In genomic region chr16:62786621-62787331, GRCm38 (mm10) we compare ENCODE assay signal across 8 mouse cellular contexts. TPM values are rescaled to one million over a fixed set of nuclear protein-coding genes. Genes with fewer than 3 reads are reported as not detected.
DNase-seq lines count a peak whose midpoint lies in the region; ATAC-seq and TF ChIP-seq lines count a peak whose summit lies in the region.

TSS of gene Nsun3 (minus strand) at chr16:62786818.

- peak; percentile 98 for ATAC-seq in forebrain, postnatal 0 days
- peak; percentile 98 for ATAC-seq in lung, embryonic 15.5 days (ENCODE audit: borderline replicate concordance, extremely low read depth, low FRiP score, low TSS enrichment)

- peaks cover 15% of the 10 kb centered on the region for H3K79me2 ChIP-seq in MEL (ENCODE audit: control insufficient read depth, insufficient read depth, low read length, poor library complexity)

- peak; percentile 77 to 99 for TF ChIP-seq POLR2A in MEL (IDR thresholded peaks at IDR 0.05; ENCODE audit: control insufficient read depth in 1 of 2, insufficient read depth in 1 of 2, low read depth in 1 of 2, low read length in 2 of 2, poor library complexity in 1 of 2)
- TF ChIP-seq POLR2A in cerebellum, adult 2 months (IDR thresholded peaks at IDR 0.05; ENCODE audit: borderline replicate concordance, insufficient read depth, low read length), result peak; percentile 90; the same call in 1 of the 2 replicates

- H3K27ac ChIP-seq in MEL (ENCODE audit: control insufficient read depth, low read depth, low read length), result peak within 1 kb of the TSS; percentile 96
- peak within 1 kb of the TSS; percentile 57 for H3K27ac ChIP-seq in cerebellum, adult 2 months (ENCODE audit: insufficient read depth, low read length)
- peak within 1 kb of the TSS; percentile 88 for H3K27ac ChIP-seq in forebrain, postnatal 0 days (ENCODE audit: low read depth, low read length)
- peak within 1 kb of the TSS; percentile 96 for H3K27ac ChIP-seq in lung, embryonic 15.5 days

- TF ChIP-seq CTCF in MEL (IDR thresholded peaks at IDR 0.05 in 2 of 3, conservative IDR thresholded peaks at IDR 0.05 in 1 of 3; ENCODE audit: control insufficient read depth in 1 of 3, insufficient read depth in 1 of 3, low read depth in 2 of 3, low read length in 3 of 3, poor library complexity in 1 of 3, severe bottlenecking in 1 of 3), result no peak
- TF ChIP-seq CTCF in cerebellum, adult 2 months (IDR thresholded peaks at IDR 0.05; ENCODE audit: borderline replicate concordance, insufficient read depth, low read depth, low read length), result no peak
- no peak; the same call in 1 of the 2 replicates for TF ChIP-seq CTCF in forebrain, postnatal 0 days (IDR thresholded peaks at IDR 0.05; ENCODE audit: low read depth)

- H3K36me3 ChIP-seq in MEL (ENCODE audit: control insufficient read depth in 1 of 2, insufficient read depth in 2 of 2, low read length in 2 of 2), result peaks cover 0 to 15% of the 10 kb centered on the region in 2 experiments; a peak in 2 of 4 replicates
- no peaks in the 10 kb centered on the region for H3K36me3 ChIP-seq in forebrain, postnatal 0 days (ENCODE audit: insufficient read depth)
- no peaks in the 10 kb centered on the region; the same call in 1 of the 2 replicates for H3K36me3 ChIP-seq in lung, embryonic 15.5 days

- peak within 1 kb of the TSS; percentile 96 for H3K9ac ChIP-seq in MEL (ENCODE audit: control insufficient read depth, low read depth, low read length, poor library complexity, severe bottlenecking)
- H3K9ac ChIP-seq in forebrain, postnatal 0 days, result peak within 1 kb of the TSS; percentile 76
- H3K9ac ChIP-seq in lung, embryonic 15.5 days, result peak within 1 kb of the TSS; percentile 89

- peak; percentile 98 for DNase-seq in MEL (ENCODE audit: low read depth, low spot score)
- peak; percentile 90 to 96 for DNase-seq in cerebellum, adult 2 months
- DNase-seq in forebrain, postnatal 0 days, result peak; percentile 97
- peak; percentile 94 for DNase-seq in heart, postnatal 4 days
- peak; percentile 91 to 93 for DNase-seq in layer of hippocampus, adult 8-10 months (ENCODE audit: low spot score in 2 of 2)
- peak; percentile 92 for DNase-seq in ovary, adult 18-20 months (ENCODE audit: low spot score)
- peak; percentile 99 for DNase-seq in thymus, postnatal 0 days (ENCODE audit: low spot score)

- peak within 1 kb of the TSS; percentile 66 for H3K4me2 ChIP-seq in forebrain, postnatal 0 days (ENCODE audit: low read depth)
- peak within 1 kb of the TSS; percentile 71 for H3K4me2 ChIP-seq in lung, embryonic 15.5 days

- H3K27me3 ChIP-seq in MEL (ENCODE audit: control insufficient read depth in 1 of 2, insufficient read depth in 2 of 2, low read length in 2 of 2), result no peaks in the 10 kb centered on the region
- no peaks in the 10 kb centered on the region for H3K27me3 ChIP-seq in cerebellum, adult 2 months (ENCODE audit: control insufficient read depth, insufficient read depth, low read length)
- H3K27me3 ChIP-seq in forebrain, postnatal 0 days (ENCODE audit: insufficient read depth, low read length), result no peaks in the 10 kb centered on the region
- H3K27me3 ChIP-seq in lung, embryonic 15.5 days, result no peaks in the 10 kb centered on the region

- H3K4me1 ChIP-seq in MEL (ENCODE audit: control insufficient read depth in 1 of 2, insufficient read depth in 2 of 2, low read length in 2 of 2), result peaks cover 0 to 11% of the 10 kb centered on the region in 2 experiments; a peak in 2 of 4 replicates
- H3K4me1 ChIP-seq in cerebellum, adult 2 months (ENCODE audit: control insufficient read depth, insufficient read depth, low read length), result no peaks in the 10 kb centered on the region; the same call in 1 of the 2 replicates
- peaks cover 11% of the 10 kb centered on the region; the same call in 1 of the 2 replicates for H3K4me1 ChIP-seq in forebrain, postnatal 0 days (ENCODE audit: insufficient read depth)
- peaks cover 14% of the 10 kb centered on the region; the same call in 1 of the 2 replicates for H3K4me1 ChIP-seq in lung, embryonic 15.5 days

- TF ChIP-seq RAD21 in MEL (IDR thresholded peaks at IDR 0.05; ENCODE audit: low read depth, low read length), result no peak

- WGBS in cerebellum, adult 2 months, result under 1% methylated on average over 41 of the region's 41 CpGs
- 2% methylated on average over 41 of the region's 41 CpGs for WGBS in forebrain, postnatal 0 days
- under 1% methylated on average over 41 of the region's 41 CpGs for WGBS in lung, embryonic 15.5 days

- H3K4me3 ChIP-seq in MEL (ENCODE audit: control insufficient read depth in 1 of 2, insufficient read depth in 1 of 2, low read depth in 2 of 2, low read length in 2 of 2), result peak within 1 kb of the TSS; percentile 69 to 98
- H3K4me3 ChIP-seq in cerebellum, adult 2 months (replicated peaks; ENCODE audit: insufficient read depth, low read depth, low read length), result peak within 1 kb of the TSS; percentile 58
- H3K4me3 ChIP-seq in forebrain, postnatal 0 days (ENCODE audit: low read depth, low read length), result peak within 1 kb of the TSS; percentile 87
- H3K4me3 ChIP-seq in lung, embryonic 15.5 days, result peak within 1 kb of the TSS; percentile 88

- no peaks in the 10 kb centered on the region for H3K9me3 ChIP-seq in MEL (replicated peaks; ENCODE audit: insufficient read depth, low read length)
- no peaks in the 10 kb centered on the region for H3K9me3 ChIP-seq in forebrain, postnatal 0 days (ENCODE audit: low read length)
- no peaks in the 10 kb centered on the region for H3K9me3 ChIP-seq in lung, embryonic 15.5 days

- TF ChIP-seq EP300 in MEL (IDR thresholded peaks at IDR 0.05; ENCODE audit: low read depth in 1 of 2, low read length in 2 of 2), result peak in 1 of 2 experiments; percentile 41; a peak in 1 of 4 replicates

TF ChIP-seq in MEL, 35 proteins besides CTCF, POLR2A, EP300 and RAD21:
- TF ChIP-seq TCF12 (IDR thresholded peaks at IDR 0.05; ENCODE audit: low read depth, low read length), result no peak; the same call in 1 of the 2 replicates
- TF ChIP-seq MAX (IDR thresholded peaks at IDR 0.05; ENCODE audit: low read length), result peak; percentile 97
- peak; percentile 96 for TF ChIP-seq POLR2AphosphoS2 (IDR thresholded peaks at IDR 0.05; ENCODE audit: low read length)
- 0 out of 2 replicates have a peak, but pooled peaks have one; percentile 29 for TF ChIP-seq MYB (IDR thresholded peaks at IDR 0.05; ENCODE audit: low read depth, low read length)
- TF ChIP-seq BHLHE40 (IDR thresholded peaks at IDR 0.05; ENCODE audit: borderline replicate concordance, low read depth, low read length), result no peak
- TF ChIP-seq TBP (IDR thresholded peaks at IDR 0.05; ENCODE audit: low read depth, low read length), result peak; percentile 89
- TF ChIP-seq ELF1 (IDR thresholded peaks at IDR 0.05; ENCODE audit: low read depth, low read length), result peak; percentile 98
- TF ChIP-seq SIN3A (IDR thresholded peaks at IDR 0.05; ENCODE audit: low read length), result peak; percentile 70
- TF ChIP-seq SMC3 (IDR thresholded peaks at IDR 0.05; ENCODE audit: low read depth, low read length), result no peak
- peak; percentile 71 for TF ChIP-seq MXI1 (IDR thresholded peaks at IDR 0.05; ENCODE audit: low read depth, low read length)
- TF ChIP-seq MAZ (IDR thresholded peaks at IDR 0.05; ENCODE audit: low read depth, low read length), result peak; percentile 74; the same call in 1 of the 2 replicates
- TF ChIP-seq ZMIZ1 (IDR thresholded peaks at IDR 0.05; ENCODE audit: low read depth, low read length), result peak; percentile 89
- TF ChIP-seq CHD1 (IDR thresholded peaks at IDR 0.05; ENCODE audit: low read depth, low read length), result no peak
- no peak; the same call in 1 of the 2 replicates for TF ChIP-seq KAT2A (conservative IDR thresholded peaks at IDR 0.05; ENCODE audit: low read depth, low read length)
- TF ChIP-seq CHD2 (IDR thresholded peaks at IDR 0.05; ENCODE audit: low read length), result peak; percentile 99
- TF ChIP-seq MYC (IDR thresholded peaks at IDR 0.05; ENCODE audit: low read depth, low read length), result peak; percentile 82
- TF ChIP-seq ETS1 (IDR thresholded peaks at IDR 0.05; ENCODE audit: low read depth, low read length), result no peak
- no peak for TF ChIP-seq MAFK (IDR thresholded peaks at IDR 0.05; ENCODE audit: borderline replicate concordance, low read depth, low read length)
- TF ChIP-seq RCOR1 (IDR thresholded peaks at IDR 0.05; ENCODE audit: low read depth, low read length), result no peak
- peak; percentile 88 for TF ChIP-seq HCFC1 (IDR thresholded peaks at IDR 0.05; ENCODE audit: low read depth, low read length)
- TF ChIP-seq NELFE (IDR thresholded peaks at IDR 0.05; ENCODE audit: low read depth, low read length), result peak; percentile 98

RNA-seq across cellular contexts. Expression of gene Nsun3, which starts in this region (rescaled TPM):
- 4.1 and 4.4 TPM in 2 replicates for total RNA-seq in MEL (2012; rRNA removed)
- polyA plus RNA-seq in MEL (2012; ENCODE audit: insufficient read depth in 1 of 2, insufficient read length in 2 of 2, low read depth in 1 of 2, low replicate concordance in 2 of 2, missing spikeins in 1 of 2), result 1 to 10 TPM in 1 of 2 experiments, not detected in 1; 7.4 TPM
- polyA plus RNA-seq in cerebellum, adult 2 months (2012; rRNA removed), result 10.4 and 11.2 TPM in 2 replicates
- total RNA-seq in forebrain, postnatal 0 days (2014; rRNA removed), result 12.2 and 27.4 TPM in 2 replicates
- polyA plus RNA-seq in forebrain, postnatal 0 days (2015; fragmentation: Nextera tagmentation; extraction: Ambion mirVana), result 7.3 and 10.8 TPM in 2 replicates
- 10 to 100 TPM in 1 of 2 experiments, 1 to 10 TPM in 1; 9.2 to 10.3 TPM for total RNA-seq in heart, postnatal 4 days (2021)
- 10 to 100 TPM in 2 of 4 experiments, 1 to 10 TPM in 2; 7.3 to 14.1 (median 10.6) TPM for total RNA-seq in layer of hippocampus, adult 8-10 months (2022)
- polyA plus RNA-seq in lung, embryonic 15.5 days (2015; fragmentation: Nextera tagmentation; extraction: Ambion mirVana), result 6.8 and 8.5 TPM in 2 replicates
- polyA plus RNA-seq in thymus, postnatal 0 days (2015; fragmentation: Nextera tagmentation; extraction: Ambion mirVana), result 9.8 and 10.1 TPM in 2 replicates

Comparison
In these comparisons a context has a peak if more than half of its experiments do, and no peak if none do; other contexts are left out.
1. Peak in every context shown above with its lines: DNase-seq, ATAC-seq, H3K4me3 ChIP-seq and H3K27ac ChIP-seq.